Mouse (Mus musculus) lung, adult 2 months (tissue): ENCODE data around the gene Slc13a1. TPM values are rescaled to one million over a fixed set of nuclear protein-coding genes. Genes with fewer than 3 reads are reported as not detected.

Source experiments
- DNase-seq: peaks from one replicate; pipeline ENCODE4 v3.0.0; 2022
- H3K4me1 ChIP-seq: fragments of 200-500 bp; 2 replicates; pipeline ENCODE4 v1.6.1; 2011; ENCODE audit warnings: low read length; ENCODE audit not compliant: control insufficient read depth, insufficient read depth
- H3K4me3 ChIP-seq: fragments of 200-500 bp; replicated peaks from 2 replicates; pipeline ENCODE3; 2011; ENCODE audit warnings: low read depth, mild to moderate bottlenecking, control low read depth, low read length; ENCODE audit errors: extremely low read depth
- CTCF ChIP-seq: fragments of 200-500 bp; IDR thresholded peaks from 2 replicates; pipeline ENCODE4 v1.5.1; 2011; ENCODE audit warnings: mild to moderate bottlenecking, low read length, control low read depth; ENCODE audit not compliant: insufficient read depth
- POLR2A ChIP-seq: fragments of 200-500 bp; IDR thresholded peaks from 2 replicates; pipeline ENCODE4 v1.6.1; 2011; ENCODE audit warnings: low read depth, mild to moderate bottlenecking, control low read depth, low read length, borderline replicate concordance; ENCODE audit errors: extremely low read depth
- WGBS: fragments of 180-500 bp; shearing (Covaris S2); methylation state at CpG from one replicate; pipeline ENCODE4 v1.1.7; 2018; 5-methylcytosine and 5-hydroxymethylcytosine counted together
- polyA plus RNA-seq: library from polyadenylated mRNA; depleted of rRNA; stranded (reverse); fragments of >200 nt; gene quantifications from 2 replicates; pipeline ENCODE4 v1.2.3, GENCODE M21; 2012; rRNA removed

Slc13a1 gene
- polyA plus RNA-seq, 1 experiment, result not detected

- DNase-seq, result no peak
- no peak for TF ChIP-seq POLR2A
- no peak for TF ChIP-seq CTCF
- Histone ChIP-seq H3K4me3 (no peak overlapping the region), H3K4me1 (no peaks in the 10 kb centered on the region)
- WGBS, result 65% methylated on average over 5 of the region's 5 CpGs
Measured at GRCm38 (mm10) chr6:24100705-24101104, 67.2 kb downstream of the Slc13a1 start.

- DNase-seq, result no peak
- no peak overlapping the region for H3K4me3 ChIP-seq
- TF ChIP-seq POLR2A (no peak), CTCF (no peak)
- H3K4me1 ChIP-seq, result no peaks in the 10 kb centered on the region
Measured at GRCm38 (mm10) chr6:24097400-24097799, 70.5 kb downstream of the Slc13a1 start.

GRCm38 (mm10) chr6:24076089-24076488, 91.8 kb downstream of the Slc13a1 start:
- no peaks in the 10 kb centered on the region for H3K4me1 ChIP-seq
- H3K4me3 ChIP-seq, result no peak overlapping the region
- TF ChIP-seq CTCF, result no peak
- TF ChIP-seq POLR2A, result no peak
- 53% methylated on average over 2 of the region's 2 CpGs for WGBS
- no peak for DNase-seq

GRCm38 (mm10) chr6:24072804-24073203, 95.1 kb downstream of the Slc13a1 start:
- no peak overlapping the region for H3K4me3 ChIP-seq
- TF ChIP-seq POLR2A (no peak), CTCF (no peak)
- no peaks in the 10 kb centered on the region for H3K4me1 ChIP-seq
- 56% methylated on average over 4 of the region's 4 CpGs for WGBS
- no peak for DNase-seq

GRCm38 (mm10) chr6:24059754-24060153, 108.1 kb downstream of the Slc13a1 start:
- TF ChIP-seq POLR2A (no peak), CTCF (no peak)
- DNase-seq, result no peak
- 77% methylated on average over 3 of the region's 3 CpGs for WGBS

GRCm38 (mm10) chr6:24055086-24055485, 112.8 kb downstream of the Slc13a1 start:
- no peak for DNase-seq
- H3K4me3 ChIP-seq, result no peak overlapping the region
- TF ChIP-seq POLR2A (no peak), CTCF (no peak)
- H3K4me1 ChIP-seq, result no peaks in the 10 kb centered on the region
- WGBS, result 84% methylated on average over 4 of the region's 4 CpGs

More at GRCm38 (mm10) chr6:24059754-24060153, 108.1 kb downstream of the Slc13a1 start:
- H3K4me3 ChIP-seq, result no peak overlapping the region
- no peaks in the 10 kb centered on the region for H3K4me1 ChIP-seq

- 86% methylated on average over 9 of the region's 9 CpGs for WGBS
- no peaks in the 10 kb centered on the region for H3K4me1 ChIP-seq
- TF ChIP-seq CTCF (no peak), POLR2A (no peak)
- DNase-seq, result no peak
- no peak overlapping the region for H3K4me3 ChIP-seq
Measured at GRCm38 (mm10) chr6:24054086-24054710, 113.7 kb downstream of the Slc13a1 start.

GRCm38 (mm10) chr6:24047014-24047770, 120.7 kb downstream of the Slc13a1 start:
- 22% methylated on average over 7 of the region's 7 CpGs for WGBS
- Histone ChIP-seq H3K4me1 (0 out of 2 replicates have a peak, but pooled peaks cover 2% of the 10 kb centered on the region), H3K4me3 (peak overlapping the region; percentile 34)
- TF ChIP-seq CTCF (no peak), POLR2A (no peak)
- DNase-seq, result no peak

- no peak overlapping the region for H3K4me3 ChIP-seq
- 0 out of 2 replicates have a peak, but pooled peaks cover 2% of the 10 kb centered on the region for H3K4me1 ChIP-seq
- no peak for DNase-seq
- no peak for TF ChIP-seq CTCF
- TF ChIP-seq POLR2A, result no peak
Measured at GRCm38 (mm10) chr6:24043496-24043895, 124.4 kb downstream of the Slc13a1 start.

Other genes starting within 250 kb of the Slc13a1 start
- not detected in 2 replicates for gene Tas2r118, start 198.0 kb downstream of the Slc13a1 start, polyA plus RNA-seq